Mouse (Mus musculus): ENCODE data around the gene Ddo. TPM values are rescaled to one million over a fixed set of nuclear protein-coding genes. Genes with fewer than 3 reads are reported as not detected.

Ddo gene
- polyA plus RNA-seq, 1 experiment from 2014 or later: 10.6 TPM

DNA sequence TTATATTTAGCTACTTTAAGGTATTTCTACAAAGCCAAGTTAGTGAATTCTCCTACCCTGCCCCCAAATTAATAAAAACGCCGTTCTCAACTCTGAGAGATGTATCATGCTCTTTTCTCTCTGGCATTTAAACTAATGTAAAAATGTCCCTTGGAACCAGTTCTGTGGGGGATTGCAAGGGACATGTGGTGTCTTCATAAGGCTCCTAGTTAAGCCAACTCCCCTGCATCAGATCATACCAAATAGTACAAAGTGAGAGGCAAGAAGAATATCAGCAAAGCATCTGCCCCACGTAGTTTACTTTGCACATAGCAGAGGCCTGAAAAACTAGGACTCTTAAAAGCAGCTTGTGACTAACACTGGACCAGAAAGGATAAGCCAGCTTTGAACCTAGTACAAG is 86.9 kb downstream of the Ddo start:
- H3K4me3 ChIP-seq: no peak overlapping the region
- no peak overlapping the region for H3K4me2 ChIP-seq
- H3K36me3 ChIP-seq: no peaks in the 10 kb centered on the region
- no peak for ATAC-seq (ENCODE audit: insufficient number of reproducible peaks, low FRiP score)
- H3K27ac ChIP-seq (ENCODE audit: poor library complexity, severe bottlenecking): no peak overlapping the region
- H3K9ac ChIP-seq: no peak overlapping the region
- peaks cover 9% of the 10 kb centered on the region for H3K4me1 ChIP-seq (replicated peaks)
- H3K27me3 ChIP-seq (replicated peaks): no peaks in the 10 kb centered on the region
- 83% methylated on average over 3 of the region's 3 CpGs for WGBS
- no peaks in the 10 kb centered on the region for H3K9me3 ChIP-seq (replicated peaks)

GRCm38 (mm10) chr10:40718362-40718761 is 88.6 kb downstream of the Ddo start:
- Histone ChIP-seq H3K27me3 (replicated peaks) (no peaks in the 10 kb centered on the region), H3K9ac (no peak overlapping the region), H3K4me2 (no peak overlapping the region), H3K4me1 (replicated peaks) (peaks cover 9% of the 10 kb centered on the region), H3K9me3 (replicated peaks) (no peaks in the 10 kb centered on the region), H3K4me3 (no peak overlapping the region), H3K36me3 (no peaks in the 10 kb centered on the region), H3K27ac (ENCODE audit: poor library complexity, severe bottlenecking) (no peak overlapping the region)
- ATAC-seq (ENCODE audit: insufficient number of reproducible peaks, low FRiP score): no peak
- 91% methylated on average over 13 of the region's 13 CpGs for WGBS

GRCm38 (mm10) chr10:40719062-40719461 is 89.3 kb downstream of the Ddo start:
- 47% methylated on average over 6 of the region's 6 CpGs for WGBS
- ATAC-seq (ENCODE audit: insufficient number of reproducible peaks, low FRiP score): no peak
- Histone ChIP-seq H3K4me3 (no peak overlapping the region), H3K4me1 (replicated peaks) (peaks cover 13% of the 10 kb centered on the region), H3K9me3 (replicated peaks) (no peaks in the 10 kb centered on the region), H3K4me2 (no peak overlapping the region), H3K27ac (ENCODE audit: poor library complexity, severe bottlenecking) (no peak overlapping the region), H3K36me3 (no peaks in the 10 kb centered on the region), H3K9ac (no peak overlapping the region), H3K27me3 (replicated peaks) (no peaks in the 10 kb centered on the region)

DNA sequence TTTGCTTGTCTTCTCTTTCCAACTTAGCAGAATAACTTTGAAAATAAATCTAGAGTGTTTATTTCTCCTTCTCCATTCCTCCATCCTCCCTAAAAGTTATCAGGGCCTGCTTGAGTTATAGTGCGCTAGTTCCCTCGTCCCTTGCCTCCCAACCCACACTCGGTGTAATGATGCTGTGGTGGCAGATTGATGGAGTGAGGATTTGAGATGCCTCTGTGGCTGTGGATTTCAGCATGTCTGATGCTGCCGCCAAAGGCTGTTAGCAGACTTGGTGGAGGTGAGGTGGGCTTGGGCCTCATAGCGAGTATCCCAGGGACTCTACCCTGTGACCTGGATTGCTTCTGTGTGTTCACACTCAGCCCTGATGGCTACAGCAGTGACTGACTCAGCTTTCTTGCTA is 91.1 kb downstream of the Ddo start:
- ATAC-seq (ENCODE audit: insufficient number of reproducible peaks, low FRiP score): no peak
- Histone ChIP-seq H3K27ac (ENCODE audit: poor library complexity, severe bottlenecking) (no peak overlapping the region), H3K27me3 (replicated peaks) (no peaks in the 10 kb centered on the region), H3K9me3 (replicated peaks) (no peaks in the 10 kb centered on the region), H3K4me1 (replicated peaks) (peaks cover 15% of the 10 kb centered on the region), H3K9ac (no peak overlapping the region), H3K4me2 (no peak overlapping the region), H3K4me3 (no peak overlapping the region), H3K36me3 (no peaks in the 10 kb centered on the region)
- WGBS: 63% methylated on average over 5 of the region's 5 CpGs

DNA sequence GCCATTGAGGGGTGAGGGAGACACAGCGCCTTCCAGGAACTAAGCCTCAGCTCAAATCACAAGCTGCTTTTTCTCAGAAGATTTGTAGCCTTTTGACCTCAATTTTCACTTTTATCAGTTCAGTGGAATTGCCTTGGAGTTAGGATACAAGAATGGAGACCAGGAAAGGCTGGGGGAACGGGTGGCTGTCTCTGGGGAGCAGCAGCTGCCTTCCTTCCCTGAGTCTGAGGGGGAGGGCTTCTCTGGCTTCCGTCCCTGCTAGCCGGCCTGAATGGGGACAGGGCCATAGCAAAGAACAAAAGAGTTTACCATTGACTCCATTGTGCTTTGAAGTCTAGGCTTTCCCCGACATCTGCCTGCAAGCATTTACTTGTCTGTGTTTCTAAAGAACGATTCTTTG is 94.5 kb downstream of the Ddo start:
- no peaks in the 10 kb centered on the region for H3K36me3 ChIP-seq
- no peak overlapping the region for H3K4me2 ChIP-seq
- H3K27me3 ChIP-seq (replicated peaks): no peaks in the 10 kb centered on the region
- H3K9me3 ChIP-seq (replicated peaks): no peaks in the 10 kb centered on the region
- H3K4me3 ChIP-seq: no peak overlapping the region
- H3K27ac ChIP-seq (ENCODE audit: poor library complexity, severe bottlenecking): no peak overlapping the region
- H3K4me1 ChIP-seq (replicated peaks): peaks cover 13% of the 10 kb centered on the region
- WGBS: 54% methylated on average over 6 of the region's 6 CpGs
- ATAC-seq (ENCODE audit: insufficient number of reproducible peaks, low FRiP score): no peak
- 0 out of 2 replicates have a peak overlapping the region, but pooled peaks have one; percentile 14 for H3K9ac ChIP-seq

GRCm38 (mm10) chr10:40725066-40725465 is 95.3 kb downstream of the Ddo start:
- Histone ChIP-seq H3K4me1 (replicated peaks) (peaks cover 13% of the 10 kb centered on the region), H3K4me3 (no peak overlapping the region), H3K9me3 (replicated peaks) (no peaks in the 10 kb centered on the region), H3K27me3 (replicated peaks) (no peaks in the 10 kb centered on the region), H3K4me2 (no peak overlapping the region), H3K36me3 (no peaks in the 10 kb centered on the region), H3K9ac (no peak overlapping the region), H3K27ac (ENCODE audit: poor library complexity, severe bottlenecking) (no peak overlapping the region)
- no peak for ATAC-seq (ENCODE audit: insufficient number of reproducible peaks, low FRiP score)
- WGBS: 52% methylated on average over 4 of the region's 4 CpGs

- no peaks in the 10 kb centered on the region for H3K36me3 ChIP-seq
- no peak overlapping the region for H3K27ac ChIP-seq (ENCODE audit: poor library complexity, severe bottlenecking)
- H3K27me3 ChIP-seq (replicated peaks): no peaks in the 10 kb centered on the region
- no peaks in the 10 kb centered on the region for H3K9me3 ChIP-seq (replicated peaks)
- H3K4me1 ChIP-seq (replicated peaks): peaks cover 13% of the 10 kb centered on the region
- 81% methylated on average over 4 of the region's 4 CpGs for WGBS
- no peak overlapping the region for H3K4me2 ChIP-seq
- no peak overlapping the region for H3K9ac ChIP-seq
- H3K4me3 ChIP-seq: no peak overlapping the region
- ATAC-seq (ENCODE audit: insufficient number of reproducible peaks, low FRiP score): no peak
These were observed 95.7 kb downstream of the Ddo start for GRCm38 (mm10) chr10:40725471-40725870.

DNA sequence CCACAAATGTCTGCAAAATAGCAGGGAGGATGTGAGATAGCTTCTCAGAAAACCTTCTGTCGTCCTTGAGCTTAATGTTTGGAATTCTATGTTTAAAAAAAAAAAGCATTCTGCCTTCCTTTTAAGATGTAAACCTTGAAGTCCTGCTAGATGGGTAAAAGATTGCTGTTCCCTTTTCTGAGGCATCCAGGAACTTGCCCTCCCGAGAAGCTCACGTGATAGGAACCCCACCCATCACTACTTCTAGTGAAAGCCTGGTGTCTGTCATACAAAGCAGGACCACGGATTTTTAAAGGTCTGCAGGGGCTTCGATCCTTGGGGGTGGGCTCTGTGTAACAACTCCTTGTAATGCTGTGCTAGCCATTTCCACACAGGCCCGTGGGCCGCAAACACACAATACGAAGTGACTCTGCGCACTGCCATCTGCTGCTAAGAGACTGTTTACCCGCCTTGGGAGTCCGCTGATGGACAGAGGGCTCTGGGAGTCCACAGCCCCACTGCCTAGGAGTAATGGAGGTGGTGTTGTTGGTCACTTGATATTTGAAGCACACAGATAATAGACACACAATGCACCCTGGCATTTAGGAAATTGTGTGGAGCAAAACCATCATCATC is 96.6 kb downstream of the Ddo start:
- Histone ChIP-seq H3K36me3 (no peaks in the 10 kb centered on the region), H3K4me1 (replicated peaks) (peaks cover 13% of the 10 kb centered on the region), H3K9me3 (replicated peaks) (no peaks in the 10 kb centered on the region), H3K9ac (no peak overlapping the region), H3K27ac (ENCODE audit: poor library complexity, severe bottlenecking) (no peak overlapping the region), H3K4me2 (no peak overlapping the region), H3K27me3 (replicated peaks) (no peaks in the 10 kb centered on the region), H3K4me3 (no peak overlapping the region)
- ATAC-seq (ENCODE audit: insufficient number of reproducible peaks, low FRiP score): no peak
- WGBS: 60% methylated on average over 11 of the region's 11 CpGs

DNA sequence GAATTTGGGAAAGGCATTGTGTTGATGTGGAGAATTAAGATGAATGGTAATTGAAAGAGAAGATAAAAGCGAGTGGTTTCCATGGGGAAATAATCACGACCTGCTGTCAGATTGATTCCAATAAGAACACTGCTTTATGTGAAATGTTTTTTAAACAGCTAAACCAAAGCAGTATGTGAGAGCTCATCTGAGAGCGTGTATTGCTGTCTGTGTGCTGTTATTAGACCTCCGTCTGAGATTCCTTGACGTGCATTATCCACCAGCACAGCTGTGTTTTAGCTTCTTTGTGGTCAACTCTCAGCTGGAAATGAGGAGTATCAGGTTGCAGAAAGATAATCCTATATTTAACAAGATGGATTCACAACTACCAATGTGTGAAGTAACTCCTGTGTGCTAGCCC is 97.2 kb downstream of the Ddo start:
- H3K27me3 ChIP-seq (replicated peaks): no peaks in the 10 kb centered on the region
- no peak overlapping the region for H3K4me2 ChIP-seq
- peaks cover 13% of the 10 kb centered on the region for H3K4me1 ChIP-seq (replicated peaks)

DNA sequence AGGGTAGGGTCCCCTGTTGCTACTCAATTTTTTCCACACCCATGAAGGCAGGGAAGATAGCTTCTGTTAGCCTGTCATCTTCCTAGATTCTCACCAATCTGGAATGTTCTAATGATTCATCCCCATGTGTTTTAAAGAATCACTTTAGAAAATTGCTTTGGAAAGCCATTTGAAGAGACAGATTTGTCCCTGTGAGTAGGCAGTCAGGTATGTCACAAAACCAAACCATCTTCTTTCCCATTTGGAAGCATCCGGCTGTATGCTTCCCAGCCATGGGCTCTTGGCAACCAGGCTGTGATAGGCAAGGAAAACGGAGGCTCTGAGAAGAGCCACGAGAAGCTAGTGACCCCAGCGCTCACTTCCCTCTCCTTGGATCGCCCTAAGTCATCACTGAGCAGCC is 100.4 kb downstream of the Ddo start:
- no peak overlapping the region for H3K4me3 ChIP-seq

More for the DNA sequence above, 97.2 kb downstream of the Ddo start:
- ATAC-seq (ENCODE audit: insufficient number of reproducible peaks, low FRiP score): no peak
- Histone ChIP-seq H3K36me3 (no peaks in the 10 kb centered on the region), H3K4me3 (no peak overlapping the region), H3K27ac (ENCODE audit: poor library complexity, severe bottlenecking) (no peak overlapping the region), H3K9ac (no peak overlapping the region), H3K9me3 (replicated peaks) (no peaks in the 10 kb centered on the region)
- 54% methylated on average over 5 of the region's 5 CpGs for WGBS

More for the DNA sequence above, 100.4 kb downstream of the Ddo start:
- H3K4me1 ChIP-seq (replicated peaks): peaks cover 4% of the 10 kb centered on the region; the same call in 1 of the 2 replicates
- H3K36me3 ChIP-seq: no peaks in the 10 kb centered on the region
- H3K9me3 ChIP-seq (replicated peaks): no peaks in the 10 kb centered on the region
- H3K9ac ChIP-seq: no peak overlapping the region
- no peak overlapping the region for H3K4me2 ChIP-seq
- no peak for ATAC-seq (ENCODE audit: insufficient number of reproducible peaks, low FRiP score)
- no peak overlapping the region for H3K27ac ChIP-seq (ENCODE audit: poor library complexity, severe bottlenecking)
- WGBS: 80% methylated on average over 5 of the region's 5 CpGs
- no peaks in the 10 kb centered on the region for H3K27me3 ChIP-seq (replicated peaks)

Measured in heart, embryonic 12.5 days (tissue).